Mouse (Mus musculus) CH12.LX (cell line): ENCODE measurements around the gene Zbtb14.

Source experiments
- CHD1 ChIP-seq: IDR thresholded peaks from 2 replicates; pipeline ENCODE4 v1.6.1; 2012; ENCODE audit warnings: low read depth, low read length, improper control_type of control experiment, inconsistent platforms
- CHD2 ChIP-seq: IDR thresholded peaks from 2 replicates; pipeline ENCODE4 v1.6.1; 2011; ENCODE audit warnings: low read length, improper control_type of control experiment
- CTCF ChIP-seq, 2 experiments: IDR thresholded peaks in 1 of 2; conservative IDR thresholded peaks in 1 of 2; 2 replicates each; pipeline ENCODE4 v1.5.1; 2011 to 2012; ENCODE audit warnings: low read depth in 2 of 2, low read length in 2 of 2, improper control_type of control experiment in 1 of 2, inconsistent platforms in 1 of 2, mild to moderate bottlenecking in 1 of 2, moderate library complexity in 1 of 2
- KAT2A ChIP-seq: IDR thresholded peaks from 2 replicates; pipeline ENCODE4 v1.6.1; 2012; ENCODE audit warnings: low read length, improper control_type of control experiment, inconsistent platforms; ENCODE audit not compliant: insufficient replicate concordance
- MAZ ChIP-seq: IDR thresholded peaks from 2 replicates; pipeline ENCODE4 v1.6.1; 2012; ENCODE audit warnings: low read depth, mild to moderate bottlenecking, inconsistent platforms, low read length, improper control_type of control experiment, moderate library complexity
- POLR2A ChIP-seq: IDR thresholded peaks from 2 replicates; pipeline ENCODE4 v1.6.1; 2011; ENCODE audit warnings: low read depth, mild to moderate bottlenecking, improper control_type of control experiment, low read length
- TBP ChIP-seq: conservative IDR thresholded peaks from 2 replicates; pipeline ENCODE4 v1.6.1; 2011; ENCODE audit warnings: low read depth, low read length, improper control_type of control experiment
- TCF12 ChIP-seq: IDR thresholded peaks from 2 replicates; pipeline ENCODE4 v1.6.1; 2014; ENCODE audit warnings: low read depth, mild to moderate bottlenecking, inconsistent platforms, low read length, improper control_type of control experiment

DNA sequence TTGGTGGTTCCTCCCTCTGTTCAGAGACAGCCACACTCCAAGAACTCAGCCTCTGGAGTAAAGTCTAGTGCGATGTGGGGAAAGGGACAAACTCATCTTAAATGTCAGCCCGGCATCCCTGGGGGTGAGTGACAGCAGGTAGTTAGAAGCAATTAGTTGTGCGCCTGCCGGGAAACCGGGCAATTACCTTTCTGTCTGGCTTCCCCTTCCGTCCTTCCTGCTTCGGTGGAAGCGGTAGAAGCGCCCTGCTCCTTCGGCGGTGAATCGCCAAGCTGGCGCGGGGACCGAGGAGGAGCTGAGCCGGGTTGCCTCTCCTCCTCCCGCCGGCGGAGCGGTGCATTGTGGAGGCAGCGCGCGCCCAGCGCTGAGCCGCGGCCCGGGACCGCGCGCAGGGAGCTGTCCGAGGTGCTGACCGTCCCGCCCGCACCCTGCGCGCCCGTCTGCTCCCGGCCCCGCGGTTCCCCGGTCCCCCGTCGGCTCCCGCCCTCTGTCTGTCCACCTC, 56.2 kb downstream of the Zbtb14 start, which contains the start of gene Akain1:
- TF ChIP-seq CHD2 (no peak), KAT2A (no peak), POLR2A (no peak), MAZ (no peak), TBP (no peak), TCF12 (no peak), CHD1 (no peak), CTCF (conservative IDR thresholded peaks at IDR 0.05 in 1 of 2, IDR thresholded peaks at IDR 0.05 in 1 of 2; ENCODE audit: low read depth in 2 of 2, low read length in 2 of 2) (no peak)
